Mouse (Mus musculus): Measurements from ENCODE around the gene Liph.

- TF ChIP-seq CTCF (IDR thresholded peaks at IDR 0.05; ENCODE audit: low read depth) = no peak
- TF ChIP-seq EP300 (IDR thresholded peaks at IDR 0.05; ENCODE audit: low read depth) = no peak
Measured at GRCm38 (mm10) chr16:21916681-21917080, 78.8 kb downstream of the Liph start.

All from liver, embryonic 14.5 days (tissue).